In the genomic region with DNA sequence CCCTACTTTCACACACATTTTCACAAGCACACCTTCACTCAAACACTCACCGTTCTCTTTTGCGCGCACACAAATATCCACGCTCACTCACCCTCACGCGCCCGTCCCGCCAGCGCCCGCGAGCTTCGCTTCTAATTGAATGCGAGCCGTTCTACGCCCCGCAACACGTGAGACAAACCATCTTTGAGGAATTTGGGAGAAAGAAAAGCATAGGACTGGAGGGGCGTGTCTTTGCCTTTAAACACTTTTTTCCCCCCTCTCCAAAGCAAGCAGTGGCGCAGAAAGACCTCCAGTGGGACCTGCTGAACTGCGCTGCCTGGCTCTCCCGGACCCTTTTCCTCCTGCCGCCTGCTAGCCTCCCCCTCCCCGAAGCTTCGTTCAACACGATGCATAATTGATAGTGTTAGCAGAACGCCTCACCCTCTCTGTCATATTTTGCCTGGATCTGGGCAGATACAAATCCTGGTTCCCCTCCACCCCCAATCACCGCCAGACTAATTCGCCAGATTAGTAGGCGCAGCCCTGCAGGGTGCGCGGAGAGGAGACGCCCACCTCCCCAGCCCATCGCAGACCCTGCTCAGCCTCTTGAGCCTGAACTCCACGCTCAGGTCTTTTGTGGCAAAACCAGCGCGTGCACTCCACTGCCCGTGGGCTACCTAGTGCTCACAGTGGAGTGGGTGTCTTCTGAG, we compare ENCODE assay signal across 8 mouse cellular contexts. TPM values are rescaled to one million over a fixed set of nuclear protein-coding genes. Genes with fewer than 3 reads are reported as not detected.
DNase-seq lines count a peak whose midpoint lies in the region; ATAC-seq and TF ChIP-seq lines count a peak whose summit lies in the region.

No protein-coding gene starts in this region.

- no peak for TF ChIP-seq CTCF in E14TG2a.4 (conservative IDR thresholded peaks at IDR 0.05; ENCODE audit: low read length)

- peaks cover 14% of the 10 kb centered on the region for H3K9me3 ChIP-seq in E14TG2a.4 (ENCODE audit: low read length)
- no peaks in the 10 kb centered on the region for H3K9me3 ChIP-seq in forebrain, embryonic 16.5 days (ENCODE audit: control insufficient read depth, low read length)

- WGBS in forebrain, embryonic 16.5 days = under 1% methylated on average over 37 of the region's 37 CpGs

- ATAC-seq in forebrain, embryonic 16.5 days = peak; percentile 22

- H3K9ac ChIP-seq in forebrain, embryonic 16.5 days (replicated peaks; ENCODE audit: low read depth, low read length) = peak overlapping the region; percentile 76

- H3K4me2 ChIP-seq in forebrain, embryonic 16.5 days (ENCODE audit: low read length) = peak overlapping the region; percentile 81

- peak overlapping the region; percentile 98 for H3K27ac ChIP-seq in forebrain, embryonic 16.5 days (ENCODE audit: low read length)

- DNase-seq in cerebellum, postnatal 25 days = peak; percentile 26 to 37
- no peak for DNase-seq in cerebellum, adult 9-11 months
- DNase-seq in mesoderm, embryonic 11.5 days (ENCODE audit: low read depth, low spot score) = peak; percentile 21
- no peak for DNase-seq in natural killer cell, adult 2 months (ENCODE audit: low spot score in 2 of 2)
- no peak for DNase-seq in urinary bladder, adult 2 months (ENCODE audit: low spot score)
- DNase-seq in liver = no peak

- peaks cover 85% of the 10 kb centered on the region for H3K4me1 ChIP-seq in E14TG2a.4 (replicated peaks; ENCODE audit: low read depth, low read length)
- H3K4me1 ChIP-seq in forebrain, embryonic 16.5 days (replicated peaks; ENCODE audit: control insufficient read depth, insufficient read depth, low read length) = peaks cover 71% of the 10 kb centered on the region

- H3K4me3 ChIP-seq in E14TG2a.4 (replicated peaks; ENCODE audit: low read length) = peak overlapping the region; percentile 50
- peak overlapping the region; percentile 63 for H3K4me3 ChIP-seq in forebrain, embryonic 16.5 days (replicated peaks; ENCODE audit: low read length)

- no peaks in the 10 kb centered on the region for H3K36me3 ChIP-seq in E14TG2a.4 (ENCODE audit: insufficient read depth, low read length)
- no peaks in the 10 kb centered on the region; the same call in 1 of the 2 replicates for H3K36me3 ChIP-seq in forebrain, embryonic 16.5 days (ENCODE audit: control insufficient read depth, insufficient read depth)

- peaks cover 70% of the 10 kb centered on the region for H3K27me3 ChIP-seq in E14TG2a.4 (ENCODE audit: insufficient read depth, low read length)
- peaks cover 19% of the 10 kb centered on the region for H3K27me3 ChIP-seq in forebrain, embryonic 16.5 days (replicated peaks; ENCODE audit: control insufficient read depth, insufficient read depth, low read length)

RNA-seq across cellular contexts. Expression of gene Islr, which starts 2.1 kb away (rescaled TPM):
- 16.8 and 25.5 TPM in 2 replicates for polyA plus RNA-seq in forebrain, embryonic 16.5 days (2015; fragmentation: Nextera tagmentation; extraction: Ambion mirVana)
- 137 and 139 TPM in 2 replicates for polyA plus RNA-seq in urinary bladder, adult 2 months (2012; rRNA removed)

RNA-seq across cellular contexts. Expression of gene Islr2, which starts 2.1 kb away (rescaled TPM):
- 74.4 and 88.4 TPM in 2 replicates for polyA plus RNA-seq in forebrain, embryonic 16.5 days (2015; fragmentation: Nextera tagmentation; extraction: Ambion mirVana)
- polyA plus RNA-seq in urinary bladder, adult 2 months (2012; rRNA removed) = 0.15 and 0.19 TPM in 2 replicates

RNA-seq across cellular contexts. Expression of gene Pml, which starts 47.6 kb away (rescaled TPM):
- 7.4 and 8.1 TPM in 2 replicates for polyA plus RNA-seq in forebrain, embryonic 16.5 days (2015; fragmentation: Nextera tagmentation; extraction: Ambion mirVana)
- polyA plus RNA-seq in urinary bladder, adult 2 months (2012; rRNA removed) = 14.2 and 21.8 TPM in 2 replicates

RNA-seq across cellular contexts. Expression of gene Stoml1, which starts 51.0 kb away (rescaled TPM):
- polyA plus RNA-seq in forebrain, embryonic 16.5 days (2015; fragmentation: Nextera tagmentation; extraction: Ambion mirVana) = 104 and 120 TPM in 2 replicates
- 60.9 and 66.9 TPM in 2 replicates for polyA plus RNA-seq in urinary bladder, adult 2 months (2012; rRNA removed)

Comparison
In these comparisons a context has a peak if more than half of its experiments do, and no peak if none do; other contexts are left out.
1. DNase-seq: peak in cerebellum, postnatal 25 days (2 of 2) and mesoderm, embryonic 11.5 days (single experiment); none in cerebellum, adult 9-11 months (single experiment), natural killer cell, adult 2 months (0 of 2), urinary bladder, adult 2 months (single experiment) and liver (single experiment).
2. RNA of gene Islr2, which starts 2.1 kb away (polyA plus RNA-seq): 74.4 to 88.4 TPM in forebrain, embryonic 16.5 days; 0.15 to 0.19 TPM in urinary bladder, adult 2 months; every median in the first group is over 10 times any median in the second.